Mouse (Mus musculus) ES-E14 (cell line): ENCODE measurements around the gene Ttc3.

Experiments used
- HCFC1 ChIP-seq: IDR thresholded peaks from 2 replicates; pipeline ENCODE4 v1.6.1; 2012; ENCODE audit warnings: low read length, inconsistent platforms, borderline replicate concordance; ENCODE audit not compliant: insufficient read depth
- MAFK ChIP-seq: IDR thresholded peaks from 2 replicates; pipeline ENCODE4 v1.6.1; 2014; ENCODE audit warnings: mild to moderate bottlenecking, low read depth, low read length, inconsistent platforms; ENCODE audit not compliant: insufficient read depth
- ZC3H11A ChIP-seq: IDR thresholded peaks from 2 replicates; pipeline ENCODE4 v1.6.1; 2012; ENCODE audit warnings: low read depth, mild to moderate bottlenecking, inconsistent platforms, low read length, borderline replicate concordance
- ZNF384 ChIP-seq: IDR thresholded peaks from 2 replicates; pipeline ENCODE4 v1.6.1; 2012; ENCODE audit warnings: low read depth, low read length, inconsistent platforms

- TF ChIP-seq HCFC1 = no peak
- TF ChIP-seq MAFK = no peak
- TF ChIP-seq ZNF384 = no peak
- TF ChIP-seq ZC3H11A = no peak
Measured at GRCm38 (mm10) chr16:94396641-94397040, 26.2 kb downstream of the Ttc3 start.
